Mouse (Mus musculus) heart, embryonic 11.5 days (tissue): ENCODE data around the gene Mgat5. TPM values are rescaled to one million over a fixed set of nuclear protein-coding genes. Genes with fewer than 3 reads are reported as not detected.

Experiments
- ATAC-seq: fragments of 200-750 bp; cut with Nextera tagmentation; replicated peaks from 2 replicates; pipeline ENCODE4 v1.8.0; 2017; ENCODE audit warnings: moderate library complexity; ENCODE audit not compliant: insufficient number of reproducible peaks, low FRiP score, low TSS enrichment
- H3K27ac ChIP-seq: fragments of 300-500 bp; sonication (generic); 2 replicates; pipeline ENCODE4 v1.5.1; 2014; ENCODE audit warnings: mild to moderate bottlenecking, low read depth, low read length
- H3K27me3 ChIP-seq: fragments of 300-500 bp; sonication (generic); 2 replicates; pipeline ENCODE4 v1.6.1; 2014; ENCODE audit warnings: mild to moderate bottlenecking, low read length, mixed read lengths; ENCODE audit not compliant: control insufficient read depth, insufficient read depth
- H3K36me3 ChIP-seq: fragments of 300-500 bp; sonication (generic); 2 replicates; pipeline ENCODE4 v1.6.1; 2014; ENCODE audit warnings: mild to moderate bottlenecking, low read length, moderate library complexity, mixed read lengths; ENCODE audit not compliant: control insufficient read depth, insufficient read depth
- H3K4me1 ChIP-seq: fragments of 300-500 bp; sonication (generic); 2 replicates; pipeline ENCODE4 v1.6.1; 2014; ENCODE audit warnings: low read length; ENCODE audit not compliant: control insufficient read depth, insufficient read depth
- H3K4me2 ChIP-seq: fragments of 300-500 bp; sonication (generic); 2 replicates; pipeline ENCODE4 v1.6.1; 2014; ENCODE audit warnings: mild to moderate bottlenecking, moderate library complexity
- H3K4me3 ChIP-seq: fragments of 300-500 bp; sonication (generic); 2 replicates; pipeline ENCODE4 v1.5.1; 2014; ENCODE audit warnings: low read depth, low read length
- H3K9ac ChIP-seq: fragments of 300-500 bp; sonication (generic); 2 replicates; pipeline ENCODE4 v1.6.1; 2014; ENCODE audit warnings: mild to moderate bottlenecking, low read depth, low read length, moderate library complexity
- H3K9me3 ChIP-seq: fragments of 300-500 bp; sonication (generic); replicated peaks from 2 replicates; pipeline ENCODE4 v1.6.1; 2016; ENCODE audit warnings: low read length; ENCODE audit not compliant: control insufficient read depth
- WGBS: fragments of 180-500 bp; shearing (Covaris S2); extraction: QIAGEN DNeasy Blood & Tissue Kit; methylation state at CpG from one replicate; pipeline ENCODE4 v1.1.7; 2014; ENCODE audit not compliant: insufficient replicate concordance; 5-methylcytosine and 5-hydroxymethylcytosine counted together
- polyA plus RNA-seq: library from polyadenylated mRNA; unstranded; fragments of >200 nt; fragmentation: Nextera tagmentation; extraction: Ambion mirVana; gene quantifications from 2 replicates; pipeline ENCODE4 v1.2.1, GENCODE M21; 2014

The Mgat5 gene
- polyA plus RNA-seq, 1 experiment from 2014 or later, result 4.9 TPM

- no peaks in the 10 kb centered on the region for H3K36me3 ChIP-seq
- no peak overlapping the region for H3K9ac ChIP-seq
- H3K27me3 ChIP-seq, result no peaks in the 10 kb centered on the region
- H3K4me3 ChIP-seq, result no peak overlapping the region
- H3K4me1 ChIP-seq, result peaks cover 16% of the 10 kb centered on the region
- H3K4me2 ChIP-seq, result no peak overlapping the region
- H3K9me3 ChIP-seq, result no peaks in the 10 kb centered on the region
- no peak overlapping the region for H3K27ac ChIP-seq
- WGBS, result 75% methylated on average over 15 of the region's 15 CpGs
- no peak for ATAC-seq
Measured at GRCm38 (mm10) chr1:127242151-127242887, 37.5 kb downstream of the Mgat5 start.

- Histone ChIP-seq H3K9me3 (no peaks in the 10 kb centered on the region), H3K27me3 (no peaks in the 10 kb centered on the region), H3K27ac (no peak overlapping the region), H3K4me1 (peaks cover 16% of the 10 kb centered on the region), H3K36me3 (no peaks in the 10 kb centered on the region), H3K9ac (no peak overlapping the region), H3K4me2 (no peak overlapping the region), H3K4me3 (no peak overlapping the region)
- 51% methylated on average over 6 of the region's 6 CpGs for WGBS
- ATAC-seq, result no peak
Measured at GRCm38 (mm10) chr1:127242888-127243588, 38.2 kb downstream of the Mgat5 start.

GRCm38 (mm10) chr1:127244054-127244770 is 39.4 kb downstream of the Mgat5 start:
- no peak for ATAC-seq
- Histone ChIP-seq H3K4me1 (peaks cover 16% of the 10 kb centered on the region), H3K4me2 (no peak overlapping the region), H3K36me3 (no peaks in the 10 kb centered on the region), H3K27ac (no peak overlapping the region), H3K9me3 (no peaks in the 10 kb centered on the region), H3K4me3 (no peak overlapping the region), H3K9ac (no peak overlapping the region), H3K27me3 (no peaks in the 10 kb centered on the region)
- 71% methylated on average over 11 of the region's 11 CpGs for WGBS

GRCm38 (mm10) chr1:127246158-127246557 is 41.3 kb downstream of the Mgat5 start:
- H3K27ac ChIP-seq, result 0 out of 2 replicates have a peak overlapping the region, but pooled peaks have one; percentile 32
- ATAC-seq, result no peak
- WGBS, result 37% methylated on average over 6 of the region's 6 CpGs

GRCm38 (mm10) chr1:127248433-127248832 is 43.6 kb downstream of the Mgat5 start:
- ATAC-seq, result no peak
- Histone ChIP-seq H3K4me2 (no peak overlapping the region), H3K27ac (no peak overlapping the region), H3K4me1 (peaks cover 13% of the 10 kb centered on the region), H3K4me3 (no peak overlapping the region), H3K9ac (no peak overlapping the region), H3K9me3 (no peaks in the 10 kb centered on the region), H3K27me3 (no peaks in the 10 kb centered on the region), H3K36me3 (no peaks in the 10 kb centered on the region)
- 72% methylated on average over 1 of the region's 1 CpGs for WGBS

More at GRCm38 (mm10) chr1:127246158-127246557, 41.3 kb downstream of the Mgat5 start:
- H3K4me3 ChIP-seq, result no peak overlapping the region
- H3K9me3 ChIP-seq, result no peaks in the 10 kb centered on the region
- H3K27me3 ChIP-seq, result no peaks in the 10 kb centered on the region
- no peaks in the 10 kb centered on the region for H3K36me3 ChIP-seq
- no peak overlapping the region for H3K9ac ChIP-seq
- H3K4me1 ChIP-seq, result peaks cover 15% of the 10 kb centered on the region
- no peak overlapping the region for H3K4me2 ChIP-seq

GRCm38 (mm10) chr1:127249621-127250020 is 44.8 kb downstream of the Mgat5 start:
- Histone ChIP-seq H3K36me3 (no peaks in the 10 kb centered on the region), H3K4me1 (peaks cover 10% of the 10 kb centered on the region; the same call in 1 of the 2 replicates), H3K9me3 (no peaks in the 10 kb centered on the region), H3K4me2 (no peak overlapping the region), H3K27ac (no peak overlapping the region), H3K4me3 (no peak overlapping the region), H3K9ac (no peak overlapping the region), H3K27me3 (no peaks in the 10 kb centered on the region)
- ATAC-seq, result no peak

- Histone ChIP-seq H3K36me3 (no peaks in the 10 kb centered on the region), H3K4me2 (no peak overlapping the region), H3K4me1 (peaks cover 10% of the 10 kb centered on the region; the same call in 1 of the 2 replicates), H3K9me3 (no peaks in the 10 kb centered on the region), H3K27me3 (no peaks in the 10 kb centered on the region), H3K9ac (no peak overlapping the region), H3K4me3 (no peak overlapping the region), H3K27ac (no peak overlapping the region)
- ATAC-seq, result no peak
Measured at GRCm38 (mm10) chr1:127250313-127250712, 45.5 kb downstream of the Mgat5 start.

- peaks cover 5% of the 10 kb centered on the region; the same call in 1 of the 2 replicates for H3K4me1 ChIP-seq
- H3K4me2 ChIP-seq, result no peak overlapping the region
- H3K36me3 ChIP-seq, result no peaks in the 10 kb centered on the region
- H3K9ac ChIP-seq, result no peak overlapping the region
- no peaks in the 10 kb centered on the region; the same call in 1 of the 2 replicates for H3K9me3 ChIP-seq
- WGBS, result 50% methylated on average over 7 of the region's 7 CpGs
- ATAC-seq, result 0 out of 2 replicates have a peak, but pooled peaks have one; percentile 63
- no peak overlapping the region for H3K27ac ChIP-seq
- H3K27me3 ChIP-seq, result no peaks in the 10 kb centered on the region
- H3K4me3 ChIP-seq, result no peak overlapping the region
Measured at GRCm38 (mm10) chr1:127251751-127252150, 46.9 kb downstream of the Mgat5 start.
